19 mouse cellular contexts compared by ENCODE assay signal in the genomic region with DNA sequence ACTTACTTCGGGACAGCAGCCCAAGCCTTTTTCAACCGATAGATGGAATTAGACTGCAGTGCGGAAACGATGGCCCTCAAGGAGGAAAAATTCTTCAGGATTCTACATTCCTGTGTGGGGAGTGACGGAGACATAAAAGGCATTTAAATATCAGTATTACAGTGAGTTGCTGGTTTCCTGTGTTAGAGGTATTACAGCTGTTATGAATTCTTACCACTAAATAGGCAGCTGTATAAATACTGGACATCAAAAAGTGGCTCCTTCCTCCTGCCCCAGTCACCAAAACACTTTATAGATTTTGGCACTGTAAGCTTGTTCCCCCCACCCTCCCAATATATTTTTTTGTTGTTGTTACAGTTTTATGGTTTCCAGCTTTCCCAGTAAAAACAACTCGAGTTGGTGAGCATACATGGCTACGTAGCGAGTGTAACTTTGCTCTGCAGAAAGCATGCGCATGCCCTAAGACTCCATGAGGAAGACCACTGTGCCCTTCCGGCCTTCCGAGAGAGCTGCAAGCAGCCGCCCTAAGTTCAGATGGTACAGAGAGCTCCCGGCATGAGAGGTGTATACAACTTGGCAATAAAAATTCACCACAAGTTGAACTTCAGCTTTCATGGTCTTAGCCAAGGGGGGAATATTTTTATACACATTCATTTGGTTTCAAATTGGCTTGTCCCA.
DNase-seq lines count a peak whose midpoint lies in the region; ATAC-seq and TF ChIP-seq lines count a peak whose summit lies in the region.
"Had no signal": no experiment of that assay in that cellular context is flagged by ENCODE, and none has a peak within 500 bp of the region (broad histone marks: within the 10 kb centered on the region; RNA-seq: fewer than 3 reads in every experiment).

No protein-coding gene starts in this region.

- ATAC-seq in kidney, embryonic 16.5 days (ENCODE audit: low FRiP score, low TSS enrichment): peak; percentile 83
- no peak for ATAC-seq in megakaryocyte progenitor cell, adult 5-6 weeks (replicated peaks; ENCODE audit: poor library complexity)
- ATAC-seq: forebrain, embryonic 16.5 days; inflammation-experienced regulatory T-cells, adult 6 months had no signal

- H3K27me3 ChIP-seq in kidney, embryonic 16.5 days (ENCODE audit: insufficient read depth, low read length): no peaks in the 10 kb centered on the region
- H3K27me3 ChIP-seq in C2C12 (ENCODE audit: control insufficient read depth, insufficient read depth, insufficient read length): no peaks in the 10 kb centered on the region
- H3K27me3 ChIP-seq in myocyte (ENCODE audit: control insufficient read depth, insufficient read depth, insufficient read length): no peaks in the 10 kb centered on the region
- H3K27me3 ChIP-seq: hindbrain, embryonic 12.5 days; neural tube, embryonic 12.5 days had no signal

- intact Hi-C loops in gastrocnemius, adult 2 months (cut with DNase I): no loop called here
- intact Hi-C loops in gastrocnemius, postnatal 36 days (cut with DNase I): no loop called here

- H3K79me3 ChIP-seq in C2C12 (ENCODE audit: low read depth): no peaks in the 10 kb centered on the region

- TF ChIP-seq CTCF in gastrocnemius, adult 2 months (IDR thresholded peaks at IDR 0.05): no peak
- TF ChIP-seq CTCF in C2C12 (IDR thresholded peaks at IDR 0.05; ENCODE audit: control insufficient read depth, insufficient read depth, insufficient read length): no peak

- 0 out of 2 replicates have a peak overlapping the region, but pooled peaks have one; percentile 3 for H3K27ac ChIP-seq in gastrocnemius, adult 2 months
- H3K27ac ChIP-seq in kidney, embryonic 16.5 days (ENCODE audit: low read length): peak overlapping the region; percentile 93
- H3K27ac ChIP-seq: hindbrain, embryonic 12.5 days; midbrain, embryonic 10.5 days; neural tube, embryonic 12.5 days had no signal

- DNase-seq in gastrocnemius, adult 2 months: no peak
- DNase-seq in gastrocnemius, postnatal 36 days: no peak
- DNase-seq in kidney, adult 18-20 months: no peak
- DNase-seq in cerebellum, postnatal 14 days: no peak
- DNase-seq: adrenal gland, adult 2 months; cerebellum, postnatal 25 days; heart, postnatal 10 days; liver; spleen, adult 18-20 months; thymus, postnatal 25 days had no signal

- no peak overlapping the region for H3K4me3 ChIP-seq in gastrocnemius, adult 2 months
- no peak overlapping the region for H3K4me3 ChIP-seq in kidney, embryonic 16.5 days (ENCODE audit: low read length)
- H3K4me3 ChIP-seq in C2C12 (ENCODE audit: insufficient read depth, poor library complexity, severe bottlenecking) (no peak overlapping the region), myocyte (no peak overlapping the region)
- H3K4me3 ChIP-seq: hindbrain, embryonic 12.5 days; midbrain, embryonic 10.5 days; neural tube, embryonic 12.5 days had no signal

- H3K79me2 ChIP-seq in C2C12 (ENCODE audit: control insufficient read depth, insufficient read depth) (no peaks in the 10 kb centered on the region), myocyte (ENCODE audit: control insufficient read depth, insufficient read depth) (no peaks in the 10 kb centered on the region)

- H3K4me1 ChIP-seq in kidney, embryonic 16.5 days (ENCODE audit: insufficient read depth, low read length): peaks cover 39% of the 10 kb centered on the region
- H3K4me1 ChIP-seq: hindbrain, embryonic 12.5 days had no signal

- WGBS in kidney, embryonic 16.5 days: 52% methylated on average over 13 of the region's 13 CpGs

- TF ChIP-seq POLR2A in myocyte (IDR thresholded peaks at IDR 0.05; ENCODE audit: insufficient read length, low read depth): no peak

- H3ac ChIP-seq in C2C12 (ENCODE audit: control insufficient read depth, insufficient read length, low read depth) (no peak overlapping the region), myocyte (ENCODE audit: control insufficient read depth, insufficient read length) (no peak overlapping the region)

- H3K36me3 ChIP-seq in kidney, embryonic 16.5 days (ENCODE audit: insufficient read depth, low read length): peaks cover 38% of the 10 kb centered on the region
- peaks cover 4% of the 10 kb centered on the region for H3K36me3 ChIP-seq in C2C12 (ENCODE audit: control insufficient read depth, insufficient read depth)
- H3K36me3 ChIP-seq in myocyte (ENCODE audit: control insufficient read depth, insufficient read depth): no peaks in the 10 kb centered on the region

- H3K4me2 ChIP-seq in kidney, embryonic 16.5 days (replicated peaks; ENCODE audit: low read depth, low read length): no peak overlapping the region
- H3K4me2 ChIP-seq in myocyte (ENCODE audit: low read depth): peak overlapping the region; percentile 52
- H3K4me2 ChIP-seq: hindbrain, embryonic 12.5 days; neural tube, embryonic 12.5 days had no signal

- no peak overlapping the region for H3K9ac ChIP-seq in kidney, embryonic 16.5 days (replicated peaks; ENCODE audit: low read length)
- H3K9ac ChIP-seq: hindbrain, embryonic 12.5 days; neural tube, embryonic 12.5 days had no signal

- no peaks in the 10 kb centered on the region for H3K9me3 ChIP-seq in kidney, embryonic 16.5 days (ENCODE audit: low read length)
- H3K9me3 ChIP-seq: hindbrain, embryonic 12.5 days; neural tube, embryonic 12.5 days had no signal

TF ChIP-seq in C2C12, 6 proteins besides CTCF, POLR2A, EP300 and RAD21:
- TF ChIP-seq CEBPB (IDR thresholded peaks at IDR 0.05; ENCODE audit: low read depth) (no peak), USF1 (IDR thresholded peaks at IDR 0.05; ENCODE audit: low read depth) (no peak), FOSL1 (IDR thresholded peaks at IDR 0.05; ENCODE audit: insufficient read depth, low read length, poor library complexity, severe bottlenecking) (no peak), MYOD1 (IDR thresholded peaks at IDR 0.05; ENCODE audit: control insufficient read depth, insufficient read length, low read depth) (peak; percentile 92), MAX (IDR thresholded peaks at IDR 0.05) (no peak), MYOG (IDR thresholded peaks at IDR 0.05; ENCODE audit: control insufficient read depth, extremely low read depth, insufficient read length) (no peak)
TF ChIP-seq in C2C12: peak in this region for 1.

TF ChIP-seq in myocyte, 11 proteins besides CTCF, POLR2A, EP300 and RAD21:
- TF ChIP-seq E2F4 (IDR thresholded peaks at IDR 0.05; ENCODE audit: insufficient read depth) (no peak), MYOG (IDR thresholded peaks at IDR 0.05; ENCODE audit: control insufficient read depth in 1 of 3, insufficient read depth in 1 of 3, insufficient read length in 2 of 3, low read depth in 2 of 3) (no peak), MYOD1 (IDR thresholded peaks at IDR 0.05; ENCODE audit: control insufficient read depth in 1 of 3, insufficient read length in 2 of 3, low read depth in 2 of 3) (peak in 1 of 3 experiments; percentile 52), REST (IDR thresholded peaks at IDR 0.05; ENCODE audit: insufficient read depth, insufficient read length) (no peak), TCF3 (IDR thresholded peaks at IDR 0.05; ENCODE audit: insufficient read length, low read depth) (no peak), TCF12 (IDR thresholded peaks at IDR 0.05; ENCODE audit: insufficient read depth, poor library complexity, severe bottlenecking) (no peak), POLR2AphosphoS2 (IDR thresholded peaks at IDR 0.05; ENCODE audit: insufficient read length, low read depth) (no peak), MAX (IDR thresholded peaks at IDR 0.05; ENCODE audit: low read depth) (no peak)
